Mouse (Mus musculus) embryonic fibroblast, embryonic 13.5 days (primary cell): ENCODE measurements around the gene Elavl3. TPM values are rescaled to one million over a fixed set of nuclear protein-coding genes. Genes with fewer than 3 reads are reported as not detected.

Source experiments
- H3K27ac ChIP-seq: 2 replicates; pipeline ENCODE4 v1.5.1; 2012; ENCODE audit warnings: low read length, control low read depth, inconsistent platforms; ENCODE audit not compliant: insufficient read depth
- H3K4me1 ChIP-seq: 2 replicates; pipeline ENCODE4 v1.6.1; 2011; ENCODE audit warnings: low read length; ENCODE audit not compliant: control insufficient read depth, insufficient read depth
- H3K4me3 ChIP-seq: 2 replicates; pipeline ENCODE4 v1.5.1; 2011; ENCODE audit warnings: mild to moderate bottlenecking, control low read depth, low read length; ENCODE audit not compliant: insufficient read depth
- CTCF ChIP-seq: IDR thresholded peaks from 2 replicates; pipeline ENCODE4 v1.5.1; 2011; ENCODE audit warnings: mild to moderate bottlenecking, control low read depth, low read length, moderate library complexity, borderline replicate concordance; ENCODE audit not compliant: insufficient read depth
- POLR2A ChIP-seq: IDR thresholded peaks from 2 replicates; pipeline ENCODE4 v1.6.1; 2011; ENCODE audit warnings: low read depth, mild to moderate bottlenecking, control low read depth, low read length, moderate library complexity
- polyA plus RNA-seq: library from polyadenylated mRNA; stranded (reverse); fragments of >200 nt; gene quantifications from 2 replicates; pipeline ENCODE4 v1.2.4, GENCODE M21; 2011; ENCODE audit warnings: low read depth; ENCODE audit not compliant: missing spikeins, insufficient read length

The Elavl3 gene
- polyA plus RNA-seq, 1 experiment, result not detected

GRCm38 (mm10) chr9:22050351-22050889 is 1.4 kb downstream of the Elavl3 start:
- Histone ChIP-seq H3K4me3 (no peak overlapping the region), H3K4me1 (no peaks in the 10 kb centered on the region), H3K27ac (no peak overlapping the region)
- TF ChIP-seq POLR2A (no peak), CTCF (no peak)

GRCm38 (mm10) chr9:22049721-22050270 is 2.0 kb downstream of the Elavl3 start:
- no peak for TF ChIP-seq POLR2A
- TF ChIP-seq CTCF, result no peak
- Histone ChIP-seq H3K4me1 (no peaks in the 10 kb centered on the region), H3K27ac (no peak overlapping the region), H3K4me3 (no peak overlapping the region)

GRCm38 (mm10) chr9:22049315-22049714 is 2.5 kb downstream of the Elavl3 start:
- Histone ChIP-seq H3K4me1 (no peaks in the 10 kb centered on the region), H3K4me3 (no peak overlapping the region), H3K27ac (no peak overlapping the region)
- TF ChIP-seq POLR2A (no peak), CTCF (no peak)

- Histone ChIP-seq H3K27ac (no peak overlapping the region), H3K4me1 (no peaks in the 10 kb centered on the region), H3K4me3 (no peak overlapping the region)
- TF ChIP-seq POLR2A (no peak), CTCF (no peak)
Observed at GRCm38 (mm10) chr9:22047329-22047728, 4.5 kb downstream of the Elavl3 start.

- Histone ChIP-seq H3K27ac (no peak overlapping the region), H3K4me3 (no peak overlapping the region), H3K4me1 (no peaks in the 10 kb centered on the region)
- TF ChIP-seq CTCF (no peak), POLR2A (no peak)
Observed at GRCm38 (mm10) chr9:22041832-22042231, 10.0 kb downstream of the Elavl3 start.

- TF ChIP-seq CTCF (no peak), POLR2A (no peak)
- Histone ChIP-seq H3K4me3 (no peak overlapping the region), H3K4me1 (no peaks in the 10 kb centered on the region), H3K27ac (no peak overlapping the region)
Observed at GRCm38 (mm10) chr9:22037826-22038225, 14.0 kb downstream of the Elavl3 start.

GRCm38 (mm10) chr9:22035300-22036044 is 16.4 kb downstream of the Elavl3 start:
- Histone ChIP-seq H3K27ac (no peak overlapping the region), H3K4me3 (no peak overlapping the region), H3K4me1 (no peaks in the 10 kb centered on the region)
- TF ChIP-seq CTCF (no peak), POLR2A (no peak)

GRCm38 (mm10) chr9:22030386-22030785 is 21.4 kb downstream of the Elavl3 start:
- H3K4me1 ChIP-seq, result no peaks in the 10 kb centered on the region

GRCm38 (mm10) chr9:22028467-22028866 is 23.4 kb downstream of the Elavl3 start:
- Histone ChIP-seq H3K4me1 (no peaks in the 10 kb centered on the region), H3K27ac (no peak overlapping the region), H3K4me3 (no peak overlapping the region)
- TF ChIP-seq POLR2A (no peak), CTCF (no peak)

More at GRCm38 (mm10) chr9:22030386-22030785, 21.4 kb downstream of the Elavl3 start:
- Histone ChIP-seq H3K27ac (no peak overlapping the region), H3K4me3 (no peak overlapping the region)
- no peak for TF ChIP-seq CTCF
- no peak for TF ChIP-seq POLR2A

GRCm38 (mm10) chr9:22024592-22024991 is 27.2 kb downstream of the Elavl3 start:
- Histone ChIP-seq H3K4me1 (peaks cover 8% of the 10 kb centered on the region), H3K27ac (no peak overlapping the region), H3K4me3 (no peak overlapping the region)
- no peak for TF ChIP-seq CTCF
- TF ChIP-seq POLR2A, result no peak
